Mouse (Mus musculus): Measurements from ENCODE around the gene Nr2e3.

DNA sequence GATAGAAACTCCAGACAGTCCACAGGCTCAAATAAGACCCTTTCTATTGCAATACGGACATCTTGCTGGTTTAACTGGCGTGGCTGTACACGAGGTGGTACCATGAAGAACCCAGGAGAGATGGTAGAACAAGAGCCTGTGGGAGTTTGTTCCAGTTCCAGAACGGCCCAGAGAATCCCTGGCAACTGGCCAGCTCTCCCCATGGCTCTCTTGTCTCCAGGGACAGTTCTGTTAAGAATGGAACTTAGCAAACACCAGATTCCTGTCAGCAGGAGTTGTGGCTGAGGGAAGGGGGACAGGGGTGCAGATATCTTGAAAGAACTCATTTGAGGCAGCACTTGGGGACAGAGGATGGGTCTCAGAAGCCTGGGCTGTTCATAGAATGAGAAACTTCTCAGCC, 10.8 kb upstream of the Nr2e3 start:
- TF ChIP-seq CTCF (IDR thresholded peaks at IDR 0.05; ENCODE audit: control insufficient read depth, insufficient read depth, low read length) (no peak), POLR2A (IDR thresholded peaks at IDR 0.05; ENCODE audit: borderline replicate concordance, control insufficient read depth, low read depth, low read length) (no peak)
